Mouse (Mus musculus): ENCODE data around the gene Pxmp4.

GRCm38 (mm10) chr2:154641176-154641575, 37.7 kb upstream of the Pxmp4 start:
- TF ChIP-seq POLR2A (IDR thresholded peaks at IDR 0.05; ENCODE audit: extremely low read depth, insufficient read depth, low read length) (no peak), CTCF (IDR thresholded peaks at IDR 0.05; ENCODE audit: extremely low read depth, insufficient read depth, low read length) (no peak)
